Mouse (Mus musculus) embryonic facial prominence, embryonic 12.5 days (tissue): Measurements from ENCODE around the gene Ccdc88b. TPM values are rescaled to one million over a fixed set of nuclear protein-coding genes. Genes with fewer than 3 reads are reported as not detected.
"Not testable (repeated sequence)": the region's sequence is repeated elsewhere in the genome, so short reads cannot be mapped to it uniquely, and the experiment has no call there.

ENCODE experiments used
- ATAC-seq: fragments of 200-750 bp; cut with Nextera tagmentation; 2 replicates; pipeline ENCODE4 v1.8.0; 2017; ENCODE audit not compliant: insufficient number of reproducible peaks, insufficient read depth, low FRiP score, low TSS enrichment
- H3K27ac ChIP-seq: fragments of 300-500 bp; sonication (generic); 2 replicates; pipeline ENCODE4 v1.5.1; 2016; ENCODE audit warnings: mild to moderate bottlenecking
- H3K27me3 ChIP-seq: fragments of 300-500 bp; sonication (generic); 2 replicates; pipeline ENCODE4 v1.6.1; 2016; ENCODE audit warnings: mild to moderate bottlenecking, moderate library complexity
- H3K36me3 ChIP-seq: fragments of 300-500 bp; sonication (generic); 2 replicates; pipeline ENCODE4 v1.6.1; 2016; ENCODE audit warnings: mild to moderate bottlenecking
- H3K4me1 ChIP-seq: fragments of 300-500 bp; sonication (generic); 2 replicates; pipeline ENCODE4 v1.6.1; 2016
- H3K4me2 ChIP-seq: fragments of 300-500 bp; sonication (generic); replicated peaks from 2 replicates; pipeline ENCODE4 v1.6.1; 2016; ENCODE audit warnings: mild to moderate bottlenecking, moderate library complexity
- H3K4me3 ChIP-seq: fragments of 300-500 bp; sonication (generic); 2 replicates; pipeline ENCODE4 v1.5.1; 2016; ENCODE audit warnings: mild to moderate bottlenecking
- H3K9ac ChIP-seq: fragments of 300-500 bp; sonication (generic); 2 replicates; pipeline ENCODE4 v1.6.1; 2016; ENCODE audit warnings: mild to moderate bottlenecking, moderate library complexity
- H3K9me3 ChIP-seq: fragments of 300-500 bp; sonication (generic); 2 replicates; pipeline ENCODE4 v1.6.1; 2016; ENCODE audit warnings: mild to moderate bottlenecking, moderate library complexity
- WGBS: fragments of 180-500 bp; shearing (Covaris S2); methylation state at CpG from one replicate; pipeline ENCODE4 v1.1.7; 2016; 5-methylcytosine and 5-hydroxymethylcytosine counted together
- polyA plus RNA-seq: library from polyadenylated mRNA; unstranded; fragments of >200 nt; fragmentation: Nextera tagmentation; extraction: Ambion mirVana; gene quantifications from 2 replicates; pipeline ENCODE4 v1.2.1, GENCODE M21; 2016

The Ccdc88b gene
- polyA plus RNA-seq, result 0.69 and 0.70 TPM in 2 replicates

DNA sequence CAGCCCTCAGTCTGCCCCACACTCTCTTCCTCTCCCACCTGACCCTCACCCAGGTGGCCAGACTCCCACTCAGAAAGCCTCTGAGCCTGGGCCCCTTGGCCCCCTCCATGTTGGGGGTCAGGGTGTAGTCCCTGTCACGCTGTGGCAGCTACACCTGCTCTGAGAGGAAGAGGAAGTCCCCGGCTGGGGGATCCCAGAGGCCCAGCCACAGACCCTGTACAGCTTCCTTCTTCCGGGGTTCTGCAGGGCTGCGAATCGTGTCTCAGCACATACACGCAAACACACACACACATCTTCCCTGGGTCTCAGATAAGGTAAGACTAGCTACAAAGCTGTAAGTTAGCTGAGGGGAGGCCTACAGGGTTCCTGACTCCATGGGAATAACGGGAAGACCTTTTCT lies at the start of gene Ccdc88b:
Ccdc88b (minus strand) TSS at position 181 of the 400 bp plus-strand sequence.
- H3K9ac ChIP-seq, result no peak within 1 kb of the TSS
- peaks cover 6% of the 10 kb centered on the region for H3K27me3 ChIP-seq
- 75% methylated on average over 7 of the region's 7 CpGs for WGBS
- no peak within 1 kb of the TSS for H3K4me2 ChIP-seq
- H3K9me3 ChIP-seq, result no peaks in the 10 kb centered on the region
- H3K4me1 ChIP-seq, result peaks cover 6% of the 10 kb centered on the region; the same call in 1 of the 2 replicates
- no peak within 1 kb of the TSS for H3K27ac ChIP-seq
- no peak within 1 kb of the TSS for H3K4me3 ChIP-seq
- ATAC-seq, result no peak
- H3K36me3 ChIP-seq, result no peaks in the 10 kb centered on the region

GRCm38 (mm10) chr19:6907094-6907493 lies 49.1 kb upstream of the Ccdc88b start:
- Histone ChIP-seq H3K27ac (no peak overlapping the region), H3K36me3 (peaks cover 33% of the 10 kb centered on the region), H3K4me1 (peaks cover 26% of the 10 kb centered on the region), H3K9ac (no peak overlapping the region), H3K9me3 (no peaks in the 10 kb centered on the region), H3K27me3 (no peaks in the 10 kb centered on the region), H3K4me3 (no peak overlapping the region), H3K4me2 (no peak overlapping the region)
- WGBS, result 91% methylated on average over 8 of the region's 8 CpGs
- no peak for ATAC-seq

DNA sequence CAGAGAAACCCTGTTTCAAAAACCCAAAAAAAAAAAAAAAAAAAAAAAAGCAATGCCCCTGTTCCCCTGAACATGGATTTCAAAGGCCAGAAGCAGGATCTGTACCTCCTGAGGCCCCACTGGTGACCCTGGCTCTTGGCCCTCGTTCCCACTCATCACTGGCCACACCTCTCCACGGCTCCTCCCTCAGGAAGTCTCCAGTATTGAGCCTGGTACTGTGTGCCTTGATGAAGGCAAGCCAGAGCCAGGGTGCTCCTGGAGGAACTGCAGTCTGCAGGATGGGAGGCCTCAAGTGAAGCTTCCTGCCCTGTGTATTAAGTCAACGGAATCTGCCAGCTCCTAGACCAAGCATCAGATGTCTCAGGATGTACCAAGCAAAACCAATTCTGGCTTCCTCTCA lies 48.2 kb upstream of the Ccdc88b start:
- Histone ChIP-seq H3K4me2 (no peak overlapping the region), H3K9ac (no peak overlapping the region), H3K27me3 (no peaks in the 10 kb centered on the region), H3K9me3 (no peaks in the 10 kb centered on the region), H3K4me1 (peaks cover 22% of the 10 kb centered on the region), H3K4me3 (no peak overlapping the region), H3K36me3 (peaks cover 24% of the 10 kb centered on the region), H3K27ac (no peak overlapping the region)
- ATAC-seq, result no peak
- WGBS, result 87% methylated on average over 3 of the region's 3 CpGs

- H3K4me3 ChIP-seq, result no peak overlapping the region
- H3K9ac ChIP-seq, result no peak overlapping the region
- peaks cover 18% of the 10 kb centered on the region for H3K4me1 ChIP-seq
- H3K9me3 ChIP-seq, result no peaks in the 10 kb centered on the region
- peaks cover 23% of the 10 kb centered on the region for H3K36me3 ChIP-seq
- H3K4me2 ChIP-seq, result no peak overlapping the region
- H3K27ac ChIP-seq, result no peak overlapping the region
- ATAC-seq, result no peak
- H3K27me3 ChIP-seq, result no peaks in the 10 kb centered on the region
- WGBS, result 90% methylated on average over 11 of the region's 11 CpGs
Observed at GRCm38 (mm10) chr19:6905498-6906159, 47.6 kb upstream of the Ccdc88b start.

GRCm38 (mm10) chr19:6904846-6905245 lies 46.8 kb upstream of the Ccdc88b start:
- Histone ChIP-seq H3K9me3 (no peaks in the 10 kb centered on the region), H3K9ac (no peak overlapping the region), H3K36me3 (peaks cover 23% of the 10 kb centered on the region), H3K4me3 (no peak overlapping the region), H3K27ac (no peak overlapping the region), H3K4me1 (peaks cover 18% of the 10 kb centered on the region), H3K4me2 (no peak overlapping the region), H3K27me3 (no peaks in the 10 kb centered on the region)
- 80% methylated on average over 2 of the region's 2 CpGs for WGBS
- ATAC-seq, result no peak

DNA sequence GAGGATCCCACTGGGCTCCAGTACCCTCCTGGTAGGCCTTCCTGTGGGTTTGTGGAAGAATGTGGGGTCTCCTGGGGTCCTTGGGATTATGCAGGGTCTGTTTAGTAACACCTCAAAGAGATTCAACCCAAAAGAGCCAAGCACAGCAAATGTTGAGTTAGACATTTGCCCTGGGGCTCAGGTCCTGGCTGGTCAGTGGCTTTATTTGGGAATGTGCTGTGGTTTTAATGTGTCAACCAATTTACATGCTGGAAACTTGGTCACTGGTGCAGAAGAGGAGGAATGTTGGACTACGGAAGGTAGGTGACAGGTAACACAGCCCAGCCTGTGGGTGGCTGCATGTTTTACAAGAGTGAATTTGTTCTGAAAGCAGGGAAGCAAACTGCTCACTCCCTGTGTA lies 45.0 kb upstream of the Ccdc88b start:
- Histone ChIP-seq H3K27me3 (no peaks in the 10 kb centered on the region), H3K36me3 (peaks cover 23% of the 10 kb centered on the region), H3K4me2 (no peak overlapping the region), H3K9ac (no peak overlapping the region), H3K9me3 (no peaks in the 10 kb centered on the region), H3K4me3 (no peak overlapping the region), H3K4me1 (peaks cover 7% of the 10 kb centered on the region), H3K27ac (no peak overlapping the region)
- WGBS, result 97% methylated on average over 1 of the region's 1 CpGs
- ATAC-seq, result no peak

GRCm38 (mm10) chr19:6899641-6900040 lies 41.6 kb upstream of the Ccdc88b start:
- H3K27ac ChIP-seq, result no peak overlapping the region
- no peak for ATAC-seq
- H3K4me2 ChIP-seq, result no peak overlapping the region
- no peak overlapping the region for H3K9ac ChIP-seq
- 0 out of 2 replicates have a peak, but pooled peaks cover 2% of the 10 kb centered on the region for H3K36me3 ChIP-seq
- no peaks in the 10 kb centered on the region for H3K27me3 ChIP-seq
- WGBS, result 82% methylated on average over 4 of the region's 4 CpGs
- no peak overlapping the region for H3K4me3 ChIP-seq
- H3K4me1 ChIP-seq, result no peaks in the 10 kb centered on the region
- H3K9me3 ChIP-seq, result 0 out of 2 replicates have a peak, but pooled peaks cover 3% of the 10 kb centered on the region

- not testable (repeated sequence) for H3K4me3 ChIP-seq, H3K9ac ChIP-seq, H3K27ac ChIP-seq, ATAC-seq, H3K4me2 ChIP-seq, H3K27me3 ChIP-seq, H3K36me3 ChIP-seq, H3K4me1 ChIP-seq, H3K9me3 ChIP-seq
- WGBS, result 86% methylated on average over 18 of the region's 18 CpGs
Observed at GRCm38 (mm10) chr19:6895608-6896305, 37.7 kb upstream of the Ccdc88b start.

DNA sequence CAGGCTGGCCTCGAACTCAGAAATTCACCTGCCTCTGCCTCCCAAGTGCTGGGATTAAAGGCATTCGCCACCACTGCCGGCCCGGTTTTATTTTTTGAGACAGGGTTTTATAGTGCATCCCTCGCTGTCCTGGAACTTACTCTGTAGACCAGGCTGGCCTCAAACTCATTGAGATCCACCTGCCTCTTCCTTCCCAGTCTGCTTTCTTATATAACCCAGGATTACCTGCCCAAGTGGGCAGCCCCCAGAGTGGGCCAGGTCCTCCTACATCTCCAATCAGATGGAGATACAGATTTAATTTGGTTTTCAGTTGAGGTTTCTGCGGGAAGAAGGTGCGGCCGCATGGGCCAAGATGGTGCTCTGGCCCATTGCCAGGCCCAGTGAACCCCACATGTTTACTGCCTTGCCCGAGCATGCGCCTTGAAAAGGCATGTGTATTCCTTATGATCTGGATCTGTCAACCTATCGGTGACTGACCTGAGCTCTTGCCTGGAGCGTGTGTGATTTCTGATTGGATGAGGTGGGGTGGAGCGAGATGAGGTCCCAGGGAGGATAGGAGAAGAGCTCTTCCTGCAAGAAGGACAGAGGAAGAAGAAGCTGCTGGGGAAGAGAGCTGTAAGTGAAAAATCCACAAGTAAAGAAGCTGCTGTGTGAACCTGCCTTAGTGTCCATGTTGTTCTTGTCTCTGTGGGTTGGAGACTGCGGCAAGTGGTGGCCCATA lies 35.9 kb upstream of the Ccdc88b start:
- H3K4me1 ChIP-seq, result no peaks in the 10 kb centered on the region
- 89% methylated on average over 14 of the region's 14 CpGs for WGBS
- no peak overlapping the region for H3K9ac ChIP-seq
- H3K27me3 ChIP-seq, result no peaks in the 10 kb centered on the region
- no peak overlapping the region for H3K27ac ChIP-seq
- ATAC-seq, result no peak
- H3K4me2 ChIP-seq, result no peak overlapping the region
- H3K36me3 ChIP-seq, result no peaks in the 10 kb centered on the region
- H3K9me3 ChIP-seq, result 0 out of 2 replicates have a peak, but pooled peaks cover 3% of the 10 kb centered on the region
- no peak overlapping the region for H3K4me3 ChIP-seq

DNA sequence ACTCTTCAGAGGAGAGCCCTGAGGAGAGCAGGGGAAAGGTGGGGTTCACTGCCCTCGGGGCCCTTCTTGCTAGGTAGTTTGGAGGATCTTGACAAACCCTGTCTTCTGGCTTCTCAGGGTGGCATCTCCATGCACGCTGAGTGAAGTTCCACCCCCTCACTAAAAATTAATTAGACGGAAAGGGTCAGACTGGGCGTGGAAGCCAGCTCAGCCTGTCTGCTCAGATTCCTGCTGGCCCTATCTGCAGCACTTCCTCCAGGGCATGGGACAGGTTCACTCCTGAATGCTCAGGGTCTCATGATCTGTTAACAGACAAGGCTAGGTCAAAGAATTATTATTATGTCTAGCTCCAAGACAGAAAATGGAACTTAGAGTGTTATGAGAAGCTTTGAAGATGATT lies 34.5 kb upstream of the Ccdc88b start:
- 56% methylated on average over 4 of the region's 4 CpGs for WGBS
- Histone ChIP-seq H3K9me3 (0 out of 2 replicates have a peak, but pooled peaks cover 3% of the 10 kb centered on the region), H3K4me2 (no peak overlapping the region), H3K27me3 (no peaks in the 10 kb centered on the region), H3K4me3 (no peak overlapping the region), H3K27ac (no peak overlapping the region), H3K36me3 (no peaks in the 10 kb centered on the region), H3K9ac (no peak overlapping the region), H3K4me1 (no peaks in the 10 kb centered on the region)
- ATAC-seq, result no peak

- H3K9ac ChIP-seq, result no peak overlapping the region
- no peak overlapping the region for H3K27ac ChIP-seq
- H3K4me1 ChIP-seq, result no peaks in the 10 kb centered on the region
- no peak for ATAC-seq
- no peak overlapping the region for H3K4me3 ChIP-seq
- H3K36me3 ChIP-seq, result no peaks in the 10 kb centered on the region
- H3K9me3 ChIP-seq, result peaks cover 4% of the 10 kb centered on the region; the same call in 1 of the 2 replicates
- no peak overlapping the region for H3K4me2 ChIP-seq
- H3K27me3 ChIP-seq, result no peaks in the 10 kb centered on the region
- 88% methylated on average over 4 of the region's 4 CpGs for WGBS
Observed at GRCm38 (mm10) chr19:6877965-6878364, 20.0 kb upstream of the Ccdc88b start.

DNA sequence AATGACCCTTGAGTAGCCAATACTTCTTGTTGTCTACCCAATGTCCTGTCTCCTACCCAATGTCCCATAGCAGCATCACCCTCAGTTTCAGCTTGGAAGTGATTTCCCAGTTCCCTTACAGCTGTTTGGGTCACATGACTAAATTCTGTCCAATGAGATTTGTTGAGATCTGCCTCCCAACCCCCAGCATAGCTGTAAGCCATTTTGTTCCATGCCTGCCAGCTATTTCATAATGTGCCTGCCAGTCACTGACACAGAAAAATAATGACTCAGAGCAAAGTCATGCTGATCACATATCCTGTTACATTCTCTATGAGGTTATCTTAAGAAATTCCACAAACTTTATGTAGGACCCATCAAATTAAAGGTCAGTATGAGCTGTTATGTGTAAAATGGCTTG lies 18.8 kb upstream of the Ccdc88b start:
- peaks cover 4% of the 10 kb centered on the region; the same call in 1 of the 2 replicates for H3K9me3 ChIP-seq
- no peaks in the 10 kb centered on the region for H3K4me1 ChIP-seq
- no peak overlapping the region for H3K4me2 ChIP-seq
- H3K4me3 ChIP-seq, result no peak overlapping the region
- H3K27ac ChIP-seq, result no peak overlapping the region
- no peaks in the 10 kb centered on the region for H3K36me3 ChIP-seq
- ATAC-seq, result no peak
- H3K9ac ChIP-seq, result no peak overlapping the region
- H3K27me3 ChIP-seq, result no peaks in the 10 kb centered on the region
